Mouse (Mus musculus) lung, adult 2 months (tissue): ENCODE measurements at regions not wholly inside any gene's neighbourhood (a gene's known extent, or its start where the extent isn't known, plus 50 kb on each side); places are given as distances from the start of the nearest gene placed in this dataset.

Experiments used
- DNase-seq: peaks from one replicate; pipeline ENCODE4 v3.0.0; 2022
- H3K4me1 ChIP-seq: fragments of 200-500 bp; 2 replicates; pipeline ENCODE4 v1.6.1; 2011; ENCODE audit warnings: low read length; ENCODE audit not compliant: control insufficient read depth, insufficient read depth
- H3K4me3 ChIP-seq: fragments of 200-500 bp; replicated peaks from 2 replicates; pipeline ENCODE3; 2011; ENCODE audit warnings: low read depth, mild to moderate bottlenecking, control low read depth, low read length; ENCODE audit errors: extremely low read depth
- CTCF ChIP-seq: fragments of 200-500 bp; IDR thresholded peaks from 2 replicates; pipeline ENCODE4 v1.5.1; 2011; ENCODE audit warnings: mild to moderate bottlenecking, low read length, control low read depth; ENCODE audit not compliant: insufficient read depth
- POLR2A ChIP-seq: fragments of 200-500 bp; IDR thresholded peaks from 2 replicates; pipeline ENCODE4 v1.6.1; 2011; ENCODE audit warnings: low read depth, mild to moderate bottlenecking, control low read depth, low read length, borderline replicate concordance; ENCODE audit errors: extremely low read depth
- WGBS: fragments of 180-500 bp; shearing (Covaris S2); methylation state at CpG from one replicate; pipeline ENCODE4 v1.1.7; 2018; 5-methylcytosine and 5-hydroxymethylcytosine counted together

- 76% methylated on average over 14 of the region's 14 CpGs for WGBS
- DNase-seq: no peak
- 0 out of 2 replicates have a peak, but pooled peaks cover 2% of the 10 kb centered on the region for H3K4me1 ChIP-seq
- no peak overlapping the region for H3K4me3 ChIP-seq
- TF ChIP-seq CTCF (no peak), POLR2A (no peak)
These were observed 204.5 kb upstream of the Krr1 start for GRCm38 (mm10) chr10:111767813-111768455.

- 48% methylated on average over 9 of the region's 9 CpGs for WGBS
- DNase-seq: no peak
- Histone ChIP-seq H3K4me1 (0 out of 2 replicates have a peak, but pooled peaks cover 2% of the 10 kb centered on the region), H3K4me3 (no peak overlapping the region)
- no peak for TF ChIP-seq POLR2A
- TF ChIP-seq CTCF: no peak
These were observed 202.9 kb upstream of the Krr1 start for GRCm38 (mm10) chr10:111769486-111770002.

GRCm38 (mm10) chr10:111770027-111770426, 202.4 kb upstream of the Krr1 start:
- no peak for DNase-seq
- TF ChIP-seq POLR2A (no peak), CTCF (no peak)
- H3K4me1 ChIP-seq: 0 out of 2 replicates have a peak, but pooled peaks cover 2% of the 10 kb centered on the region
- no peak overlapping the region for H3K4me3 ChIP-seq
- 31% methylated on average over 2 of the region's 2 CpGs for WGBS

- no peak for TF ChIP-seq CTCF
- no peak for TF ChIP-seq POLR2A
- DNase-seq: no peak
- H3K4me3 ChIP-seq: no peak overlapping the region
- H3K4me1 ChIP-seq: 0 out of 2 replicates have a peak, but pooled peaks cover 2% of the 10 kb centered on the region
- 44% methylated on average over 4 of the region's 4 CpGs for WGBS
These were observed 201.5 kb upstream of the Krr1 start for GRCm38 (mm10) chr10:111771010-111771409.

- no peaks in the 10 kb centered on the region for H3K4me1 ChIP-seq
- TF ChIP-seq CTCF: no peak
- TF ChIP-seq POLR2A: no peak
- no peak overlapping the region for H3K4me3 ChIP-seq
- DNase-seq: no peak
These were observed 194.9 kb upstream of the Krr1 start for GRCm38 (mm10) chr10:111777559-111777958.

GRCm38 (mm10) chr10:111778111-111778510, 194.4 kb upstream of the Krr1 start:
- WGBS: 77% methylated on average over 5 of the region's 5 CpGs
- Histone ChIP-seq H3K4me1 (no peaks in the 10 kb centered on the region), H3K4me3 (no peak overlapping the region)
- no peak for DNase-seq
- no peak for TF ChIP-seq POLR2A
- no peak for TF ChIP-seq CTCF

GRCm38 (mm10) chr10:111779956-111780355, 192.5 kb upstream of the Krr1 start:
- no peak for TF ChIP-seq CTCF
- TF ChIP-seq POLR2A: no peak
- no peaks in the 10 kb centered on the region; the same call in 1 of the 2 replicates for H3K4me1 ChIP-seq
- no peak for DNase-seq
- H3K4me3 ChIP-seq: no peak overlapping the region
- WGBS: 92% methylated on average over 7 of the region's 7 CpGs

GRCm38 (mm10) chr10:111782195-111782810, 190.2 kb upstream of the Krr1 start:
- DNase-seq: no peak
- WGBS: 82% methylated on average over 22 of the region's 22 CpGs
- Histone ChIP-seq H3K4me1 (no peaks in the 10 kb centered on the region; the same call in 1 of the 2 replicates), H3K4me3 (no peak overlapping the region)
- TF ChIP-seq POLR2A: no peak
- no peak for TF ChIP-seq CTCF

- no peak for DNase-seq
- Histone ChIP-seq H3K4me1 (no peaks in the 10 kb centered on the region; the same call in 1 of the 2 replicates), H3K4me3 (no peak overlapping the region)
- TF ChIP-seq POLR2A (no peak), CTCF (no peak)
- 78% methylated on average over 3 of the region's 3 CpGs for WGBS
These were observed 189.0 kb upstream of the Krr1 start for GRCm38 (mm10) chr10:111783496-111783895.

GRCm38 (mm10) chr10:111784065-111784853, 188.2 kb upstream of the Krr1 start:
- Histone ChIP-seq H3K4me3 (no peak overlapping the region), H3K4me1 (no peaks in the 10 kb centered on the region; the same call in 1 of the 2 replicates)
- WGBS: 50% methylated on average over 12 of the region's 12 CpGs
- DNase-seq: no peak
- TF ChIP-seq POLR2A: no peak
- TF ChIP-seq CTCF: no peak
